Mouse (Mus musculus) forebrain, embryonic 10.5 days (tissue): ENCODE measurements around the gene Cda. TPM values are rescaled to one million over a fixed set of nuclear protein-coding genes. Genes with fewer than 3 reads are reported as not detected.

Experiments
- DNase-seq: peaks from one replicate; pipeline ENCODE4 v3.0.0-alpha.2; 2017; ENCODE audit warnings: low spot score; ENCODE audit errors: extremely low spot score
- H3K27ac ChIP-seq: fragments of 300-500 bp; sonication (generic); 2 replicates; pipeline ENCODE4 v1.5.1; 2016; ENCODE audit warnings: mild to moderate bottlenecking
- H3K27me3 ChIP-seq: fragments of 300-500 bp; sonication (generic); 2 replicates; pipeline ENCODE4 v1.6.1; 2016; ENCODE audit warnings: mild to moderate bottlenecking; ENCODE audit not compliant: poor library complexity, severe bottlenecking
- H3K36me3 ChIP-seq: fragments of 300-500 bp; sonication (generic); replicated peaks from 2 replicates; pipeline ENCODE4 v1.6.1; 2016; ENCODE audit warnings: mild to moderate bottlenecking, moderate library complexity
- H3K4me1 ChIP-seq: fragments of 300-500 bp; sonication (generic); 2 replicates; pipeline ENCODE4 v1.6.1; 2016
- H3K4me3 ChIP-seq: fragments of 300-500 bp; sonication (generic); 2 replicates; pipeline ENCODE4 v1.5.1; 2016; ENCODE audit warnings: mild to moderate bottlenecking, moderate library complexity
- H3K9me3 ChIP-seq: fragments of 300-500 bp; sonication (generic); 2 replicates; pipeline ENCODE4 v1.6.1; 2016; ENCODE audit warnings: mild to moderate bottlenecking, moderate library complexity
- WGBS: fragments of 180-500 bp; shearing (Covaris S2); methylation state at CpG from one replicate; pipeline ENCODE4 v1.1.7; 2016; 5-methylcytosine and 5-hydroxymethylcytosine counted together
- polyA plus RNA-seq: library from polyadenylated mRNA; unstranded; fragments of >200 nt; fragmentation: Nextera tagmentation; extraction: Ambion mirVana; gene quantifications from 2 replicates; pipeline ENCODE4 v1.2.1, GENCODE M21; 2016

Gene Cda
- 2.1 and 2.5 TPM in 2 replicates for polyA plus RNA-seq

DNA sequence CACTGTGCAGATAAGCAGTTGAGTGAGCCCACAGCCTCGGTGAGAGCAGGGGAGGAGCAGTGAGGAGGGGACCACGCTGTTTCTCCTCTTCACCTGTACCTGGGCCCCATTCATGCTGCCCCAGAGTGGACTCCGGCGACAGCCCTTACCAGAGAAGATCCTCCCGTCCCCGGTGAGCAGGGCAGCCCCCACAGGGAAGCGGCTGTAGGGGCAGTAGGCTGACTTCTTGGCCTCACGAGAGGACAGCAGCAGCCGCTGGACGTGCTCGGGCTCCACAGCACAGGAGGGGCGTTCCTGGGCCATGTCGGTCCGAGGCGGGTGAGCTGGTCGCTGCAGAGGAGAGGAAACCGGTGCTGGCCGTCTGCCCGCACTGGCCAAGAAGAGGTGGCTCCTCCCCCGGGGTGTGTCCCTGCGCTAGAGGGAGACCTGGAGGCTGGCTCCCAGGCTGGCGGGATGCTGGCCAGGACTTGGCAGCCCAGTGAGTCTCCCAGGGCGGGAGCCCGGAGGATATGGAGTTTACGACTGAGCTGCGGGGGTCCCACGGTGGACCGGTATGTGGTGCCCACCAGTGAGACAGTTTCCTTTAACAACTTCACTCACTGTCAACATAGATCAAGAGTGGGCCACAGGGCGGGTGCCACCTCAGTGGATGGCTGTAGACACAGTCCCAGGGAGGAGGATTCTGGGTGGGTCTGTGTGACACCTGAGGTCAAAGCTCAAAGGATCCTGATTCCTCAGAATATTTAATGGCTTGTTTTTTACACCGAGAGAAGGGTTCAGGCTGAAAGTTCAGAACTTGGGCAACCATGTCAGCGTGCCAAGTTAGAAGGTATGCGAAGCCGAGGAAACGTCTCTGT lies at the start of gene Cda:
Gene Cda, minus strand, starts transcription at position 352 of the 857 bp plus-strand sequence.
- peaks cover 41% of the 10 kb centered on the region for H3K27me3 ChIP-seq
- WGBS: 11% methylated on average over 34 of the region's 34 CpGs
- H3K36me3 ChIP-seq: no peaks in the 10 kb centered on the region
- H3K27ac ChIP-seq: peak within 1 kb of the TSS; percentile 73
- DNase-seq: peak; percentile 67
- H3K9me3 ChIP-seq: no peaks in the 10 kb centered on the region
- peaks cover 13% of the 10 kb centered on the region for H3K4me1 ChIP-seq
- H3K4me3 ChIP-seq: peak within 1 kb of the TSS; percentile 55

DNA sequence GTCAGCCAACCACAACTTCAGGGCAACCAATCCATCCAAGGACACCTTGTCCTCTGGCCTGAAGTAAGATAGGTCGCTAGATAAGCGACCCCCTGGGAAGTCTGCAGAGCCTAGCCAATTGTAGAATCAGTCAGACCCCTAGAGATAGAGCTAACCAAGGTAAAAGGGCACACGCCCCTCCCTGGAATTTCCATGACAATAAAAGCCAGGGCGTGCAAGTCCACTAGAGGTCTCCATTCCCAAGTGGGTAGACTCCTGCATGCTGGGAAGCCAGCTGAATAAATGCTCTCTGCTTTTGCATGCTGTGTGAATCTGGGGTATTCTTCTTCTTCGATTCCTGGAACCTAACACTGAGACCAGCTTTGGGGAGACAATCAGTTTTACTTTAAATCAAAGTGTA lies 48.6 kb upstream of the Cda start:
- WGBS: 60% methylated on average over 5 of the region's 5 CpGs
- no peak for DNase-seq
- Histone ChIP-seq H3K4me1 (peaks cover 18% of the 10 kb centered on the region), H3K27ac (no peak overlapping the region), H3K9me3 (no peaks in the 10 kb centered on the region), H3K4me3 (no peak overlapping the region), H3K36me3 (no peaks in the 10 kb centered on the region), H3K27me3 (peaks cover 54% of the 10 kb centered on the region)

DNA sequence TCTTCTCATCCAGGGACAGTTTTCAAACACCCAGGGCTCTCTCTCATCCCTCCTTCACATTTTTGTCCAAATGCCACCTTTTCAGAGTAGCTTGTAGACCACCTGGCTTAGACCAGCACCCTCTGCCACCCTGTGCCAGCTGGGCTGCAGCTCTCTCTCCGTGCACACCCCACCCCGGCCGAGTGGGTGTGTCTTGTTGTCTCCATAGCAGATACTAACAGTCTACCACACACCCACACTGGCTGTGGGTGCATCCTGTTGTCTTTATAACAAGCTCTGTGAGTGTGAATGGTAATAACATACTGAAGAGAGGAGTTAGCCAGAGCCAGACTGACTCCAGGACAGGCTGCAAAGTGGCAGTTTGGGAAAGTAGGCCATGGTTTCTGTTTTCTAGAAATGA lies 48.2 kb upstream of the Cda start:
- no peaks in the 10 kb centered on the region for H3K36me3 ChIP-seq
- H3K27me3 ChIP-seq: peaks cover 58% of the 10 kb centered on the region
- H3K4me3 ChIP-seq: no peak overlapping the region
- 75% methylated on average over 3 of the region's 3 CpGs for WGBS
- DNase-seq: no peak
- H3K9me3 ChIP-seq: no peaks in the 10 kb centered on the region
- no peak overlapping the region for H3K27ac ChIP-seq
- peaks cover 18% of the 10 kb centered on the region for H3K4me1 ChIP-seq

DNA sequence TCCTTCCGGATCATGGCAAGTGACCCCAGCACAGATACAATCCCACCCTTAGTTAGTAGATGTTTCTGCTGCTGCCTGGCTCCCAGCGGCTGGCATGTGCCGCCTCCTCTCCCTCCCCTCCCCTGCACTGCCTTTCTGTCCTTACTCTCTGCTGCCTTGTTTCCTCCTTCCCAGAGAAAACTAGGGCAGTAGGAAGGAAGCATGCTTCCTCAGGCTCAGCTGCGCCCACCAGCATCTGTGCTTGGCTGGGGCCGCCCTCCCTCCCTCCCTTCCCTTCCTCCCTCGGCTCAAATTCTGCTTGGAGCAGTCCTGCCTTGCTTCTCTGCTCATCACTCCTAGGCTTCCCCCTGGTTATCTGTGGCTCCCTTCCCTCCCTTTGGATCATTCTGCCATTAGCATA lies 46.9 kb upstream of the Cda start:
- no peak for DNase-seq
- Histone ChIP-seq H3K4me1 (peaks cover 18% of the 10 kb centered on the region), H3K27me3 (peaks cover 66% of the 10 kb centered on the region), H3K27ac (no peak overlapping the region), H3K36me3 (no peaks in the 10 kb centered on the region), H3K4me3 (no peak overlapping the region), H3K9me3 (no peaks in the 10 kb centered on the region)
- WGBS: 37% methylated on average over 6 of the region's 6 CpGs

DNA sequence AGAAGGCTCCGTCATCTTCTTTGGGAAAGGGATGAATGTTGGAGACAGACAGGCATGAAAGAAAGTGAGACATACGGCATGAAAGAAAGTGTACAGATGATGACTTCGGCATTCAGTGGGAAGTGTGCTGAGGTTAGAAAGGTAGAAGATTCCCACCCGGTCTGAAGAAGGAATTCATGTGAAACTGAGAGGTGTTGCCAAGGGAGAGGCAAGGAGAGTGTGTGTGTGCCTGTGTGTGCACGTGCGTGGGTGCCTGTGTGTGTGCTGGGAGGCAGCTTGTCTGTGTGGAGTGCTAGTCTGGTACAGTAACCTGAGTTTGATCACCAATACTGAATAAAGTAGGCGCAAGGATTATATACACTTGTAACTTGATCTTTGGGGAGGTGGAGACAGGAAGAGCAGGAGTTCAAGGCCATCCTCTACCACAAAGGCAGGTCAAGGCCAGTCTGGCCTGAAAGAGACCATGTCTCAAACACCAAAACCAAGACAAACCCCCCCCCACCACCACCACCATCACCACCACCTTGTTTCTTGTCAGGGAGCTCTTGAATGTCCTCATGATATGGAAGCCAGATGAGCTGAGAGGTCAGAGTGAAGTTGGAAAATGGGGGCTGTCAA lies 43.8 kb upstream of the Cda start:
- Histone ChIP-seq H3K4me3 (no peak overlapping the region), H3K27ac (no peak overlapping the region), H3K9me3 (no peaks in the 10 kb centered on the region), H3K4me1 (peaks cover 10% of the 10 kb centered on the region; the same call in 1 of the 2 replicates), H3K27me3 (peaks cover 61% of the 10 kb centered on the region), H3K36me3 (no peaks in the 10 kb centered on the region)
- WGBS: 68% methylated on average over 7 of the region's 7 CpGs
- DNase-seq: no peak

DNA sequence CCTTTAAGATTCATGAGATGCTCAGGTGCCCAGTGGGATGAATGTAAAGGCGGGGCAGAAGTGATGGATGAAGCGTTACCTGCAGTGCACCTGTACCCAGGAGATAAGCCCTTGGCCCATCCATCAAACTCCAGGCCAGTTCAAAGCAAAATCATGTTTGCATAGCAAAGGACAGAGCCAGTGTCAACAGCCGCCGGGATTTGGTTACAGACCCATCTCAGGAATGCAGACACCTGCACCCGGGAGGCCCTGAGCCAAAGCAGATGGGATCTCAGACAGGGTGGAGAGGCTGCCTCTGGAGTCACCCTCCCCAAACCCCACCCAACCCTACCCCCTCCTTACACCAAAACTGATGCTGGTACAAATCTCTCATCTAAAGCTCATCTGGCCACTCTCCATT lies 43.2 kb upstream of the Cda start:
- Histone ChIP-seq H3K27me3 (peaks cover 58% of the 10 kb centered on the region), H3K9me3 (no peaks in the 10 kb centered on the region), H3K4me3 (no peak overlapping the region), H3K4me1 (peaks cover 10% of the 10 kb centered on the region; the same call in 1 of the 2 replicates), H3K27ac (no peak overlapping the region), H3K36me3 (no peaks in the 10 kb centered on the region)
- DNase-seq: no peak
- 22% methylated on average over 5 of the region's 5 CpGs for WGBS

DNA sequence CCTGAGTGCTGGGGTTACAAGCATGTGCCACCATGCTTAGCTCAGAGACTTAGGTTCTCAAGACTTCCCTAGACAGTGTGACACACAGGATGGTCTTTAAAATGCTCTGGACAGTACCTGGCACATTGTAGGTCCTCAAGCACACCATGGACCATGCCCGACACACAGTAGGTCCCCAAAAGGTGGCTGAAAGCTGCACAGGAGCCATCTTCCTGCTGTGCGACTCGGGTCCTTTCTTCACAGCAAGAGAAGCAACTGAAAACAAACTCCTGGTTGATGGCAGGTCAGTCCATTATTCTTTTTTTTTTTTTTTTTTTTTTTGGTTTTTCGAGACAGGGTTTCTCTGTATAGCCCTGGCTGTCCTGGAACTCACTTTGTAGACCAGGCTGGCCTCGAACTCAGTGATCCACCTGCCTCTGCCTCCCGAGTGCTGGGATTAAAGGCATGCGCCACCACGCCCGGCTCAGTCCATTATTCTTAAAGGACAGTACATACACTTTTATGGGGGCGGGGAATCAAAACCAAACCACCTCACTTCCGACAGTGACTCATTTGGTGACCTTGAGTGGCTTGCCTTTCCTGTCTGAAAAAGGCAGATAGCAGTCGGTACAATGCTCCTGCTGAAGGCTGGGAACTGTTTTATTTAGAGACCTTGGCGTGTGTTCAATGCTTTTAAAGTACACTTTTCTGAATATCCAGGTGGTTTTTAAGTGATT lies 39.8 kb upstream of the Cda start:
- Histone ChIP-seq H3K36me3 (no peaks in the 10 kb centered on the region), H3K27me3 (peaks cover 30% of the 10 kb centered on the region), H3K4me1 (no peaks in the 10 kb centered on the region; the same call in 1 of the 2 replicates), H3K9me3 (no peaks in the 10 kb centered on the region), H3K27ac (no peak overlapping the region), H3K4me3 (no peak overlapping the region)
- DNase-seq: no peak
- WGBS: 85% methylated on average over 12 of the region's 13 CpGs

DNA sequence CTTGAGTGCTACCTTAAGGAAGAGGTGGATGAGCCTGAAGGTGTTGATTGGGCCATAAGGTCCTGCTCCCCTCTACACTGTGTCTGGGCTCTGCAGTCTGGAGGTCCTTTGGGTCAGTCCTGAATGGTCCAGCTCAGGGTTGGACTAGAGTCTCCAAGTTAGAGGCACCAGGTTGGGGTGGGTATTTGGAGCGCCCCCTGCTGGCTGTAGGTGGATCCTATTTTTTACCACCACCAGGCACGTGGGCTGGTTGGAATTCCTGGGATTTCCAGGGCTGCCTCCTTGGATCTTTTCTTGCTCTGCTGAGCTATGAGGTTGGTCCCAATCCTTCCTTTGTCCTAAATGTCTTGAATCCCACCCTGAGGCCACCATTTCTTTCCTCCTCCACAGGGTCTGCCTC lies 37.0 kb upstream of the Cda start:
- Histone ChIP-seq H3K9me3 (no peaks in the 10 kb centered on the region), H3K36me3 (no peaks in the 10 kb centered on the region), H3K27me3 (peaks cover 13% of the 10 kb centered on the region), H3K4me1 (no peaks in the 10 kb centered on the region), H3K4me3 (no peak overlapping the region), H3K27ac (no peak overlapping the region)
- WGBS: 2% methylated on average over 2 of the region's 2 CpGs
- DNase-seq: no peak

DNA sequence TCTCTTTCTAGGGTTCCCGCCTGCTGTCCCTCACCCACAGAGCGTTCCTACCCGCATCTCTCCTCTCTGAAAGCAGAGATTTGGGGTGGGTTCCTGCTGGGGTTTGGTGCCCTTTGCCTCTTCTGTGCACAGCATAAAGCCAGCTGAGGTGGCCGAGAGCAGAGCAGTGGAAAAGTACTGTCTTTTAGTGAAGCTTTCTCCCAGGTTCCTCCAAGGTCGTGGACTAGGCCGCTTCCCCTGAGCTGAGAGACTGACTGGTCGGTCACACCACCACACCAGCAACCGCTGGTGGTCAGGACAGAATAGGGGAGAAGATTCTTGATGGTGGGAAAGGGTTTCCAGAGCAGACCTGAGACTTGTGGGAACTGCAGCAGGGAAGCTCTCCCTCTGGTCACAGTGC lies 28.9 kb upstream of the Cda start:
- peaks cover 88% of the 10 kb centered on the region for H3K27me3 ChIP-seq
- H3K27ac ChIP-seq: no peak overlapping the region
- no peaks in the 10 kb centered on the region for H3K9me3 ChIP-seq
- H3K4me1 ChIP-seq: peaks cover 23% of the 10 kb centered on the region
- no peak for DNase-seq
- no peaks in the 10 kb centered on the region for H3K36me3 ChIP-seq
- peak overlapping the region; percentile 49 for H3K4me3 ChIP-seq
- 5% methylated on average over 8 of the region's 8 CpGs for WGBS

DNA sequence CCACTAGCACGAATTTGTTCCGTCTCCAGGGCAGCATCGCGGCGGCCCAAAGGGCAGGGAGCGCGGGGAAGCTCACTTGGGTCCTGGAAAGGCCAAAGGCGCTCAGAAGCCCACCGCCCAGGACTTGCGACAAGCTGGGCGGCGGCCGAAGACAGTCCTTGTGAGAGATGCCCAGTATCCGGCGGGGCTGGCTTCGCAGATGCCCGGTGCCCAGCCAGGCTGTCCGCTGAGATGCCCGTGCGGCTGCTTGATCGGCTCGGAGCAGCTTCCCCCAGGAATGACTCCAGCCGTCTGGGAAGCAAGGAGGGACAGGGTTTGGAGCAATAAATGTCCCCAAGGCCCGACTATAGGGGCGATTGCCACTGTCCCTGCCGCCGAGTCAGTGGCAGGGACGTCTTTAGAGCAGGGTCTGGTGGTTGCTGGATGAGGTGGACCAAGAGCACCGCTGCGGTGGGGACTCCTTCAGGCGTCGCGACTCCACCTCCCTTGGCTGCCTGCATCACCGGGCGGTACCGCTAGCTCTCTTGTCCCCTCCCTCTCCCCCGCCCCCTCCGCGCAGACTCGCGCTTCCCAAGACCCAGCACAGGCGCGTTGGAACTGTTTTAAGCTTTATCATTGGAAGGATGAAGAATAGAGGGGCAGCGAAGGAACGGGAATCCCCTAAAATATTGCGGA lies 28.3 kb upstream of the Cda start, which contains the start of gene Fam43b:
Gene Fam43b, minus strand, starts transcription at position 558 of the 675 bp plus-strand sequence.
- peak; percentile 30 for DNase-seq
- Histone ChIP-seq H3K4me3 (peak within 1 kb of the TSS; percentile 49), H3K27me3 (peaks cover 94% of the 10 kb centered on the region), H3K27ac (no peak within 1 kb of the TSS), H3K36me3 (no peaks in the 10 kb centered on the region), H3K9me3 (no peaks in the 10 kb centered on the region), H3K4me1 (peaks cover 23% of the 10 kb centered on the region)
- WGBS: under 1% methylated on average over 46 of the region's 46 CpGs

DNA sequence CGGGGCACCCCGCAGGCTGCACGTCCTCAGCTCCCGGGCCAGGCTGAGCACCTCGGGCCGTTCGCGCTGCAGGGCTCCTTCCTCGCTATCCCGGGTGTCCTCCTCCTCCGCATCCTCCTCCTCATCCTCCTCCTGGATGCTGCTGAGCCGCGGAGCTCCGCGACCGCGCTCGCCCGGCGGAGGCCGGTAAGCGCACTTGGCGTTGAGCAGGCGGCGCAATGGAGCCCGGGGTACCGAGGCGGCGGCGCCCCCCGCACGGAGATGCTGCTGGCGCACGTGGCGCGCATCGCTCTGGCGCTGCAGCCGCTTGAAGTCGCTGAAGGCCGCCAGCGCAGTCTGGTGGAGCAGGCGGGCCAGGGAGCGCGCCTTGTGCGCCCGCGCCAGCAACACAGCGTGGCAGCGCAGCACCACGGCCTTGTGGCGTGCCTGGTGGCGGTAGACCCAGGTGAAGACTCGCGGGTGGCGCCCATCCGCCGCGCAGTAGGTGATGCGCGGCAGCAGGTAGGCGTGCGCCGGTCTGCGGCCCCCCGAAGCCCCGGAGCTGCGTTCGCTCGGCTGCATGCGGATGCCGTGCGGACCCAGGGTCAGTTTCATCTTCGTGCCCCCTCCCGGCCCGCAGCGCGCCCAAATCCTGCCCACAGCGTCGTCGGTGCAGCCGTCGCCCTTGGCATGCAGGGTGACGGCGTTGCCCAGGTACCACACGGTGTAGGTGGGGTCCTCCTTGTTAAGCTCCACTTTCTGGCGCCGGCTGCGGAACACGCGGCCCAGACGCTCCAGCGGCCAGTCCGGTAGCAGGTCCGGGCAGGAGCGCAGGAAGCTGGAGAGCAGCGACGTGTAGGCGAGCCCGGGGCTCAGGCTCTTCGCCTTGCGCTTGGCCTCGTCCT lies 27.5 kb upstream of the Cda start:
- no peak for DNase-seq
- Histone ChIP-seq H3K4me3 (peak overlapping the region; percentile 49), H3K9me3 (no peaks in the 10 kb centered on the region), H3K27me3 (peaks cover 97% of the 10 kb centered on the region), H3K36me3 (no peaks in the 10 kb centered on the region), H3K4me1 (peaks cover 23% of the 10 kb centered on the region), H3K27ac (no peak overlapping the region)
- under 1% methylated on average over 103 of the region's 103 CpGs for WGBS
